Mouse (Mus musculus) testis, postnatal 10 days (tissue): ENCODE measurements around the gene Irs1.

ENCODE experiments used
- DNase-seq: peaks from one replicate; pipeline ENCODE4 v3.0.0; 2021; ENCODE audit warnings: low spot score

The Irs1 gene

GRCm38 (mm10) chr1:82288421-82288990 is 2.7 kb downstream of the Irs1 start:
- DNase-seq: no peak

- DNase-seq: peak; percentile 41
Observed at GRCm38 (mm10) chr1:82287776-82288325, 3.4 kb downstream of the Irs1 start.

- DNase-seq: peak; percentile 42
Observed at GRCm38 (mm10) chr1:82287052-82287775, 4.0 kb downstream of the Irs1 start.

- peak; percentile 42 for DNase-seq
Observed at GRCm38 (mm10) chr1:82286190-82287051, 4.8 kb downstream of the Irs1 start.

- DNase-seq: no peak
Observed at GRCm38 (mm10) chr1:82285461-82286189, 5.6 kb downstream of the Irs1 start.

- DNase-seq: no peak
Observed at GRCm38 (mm10) chr1:82284403-82284802, 6.8 kb downstream of the Irs1 start.

- DNase-seq: no peak
Observed at GRCm38 (mm10) chr1:82283901-82284301, 7.3 kb downstream of the Irs1 start.

- DNase-seq: peak; percentile 91
Observed at GRCm38 (mm10) chr1:82282992-82283611, 8.1 kb downstream of the Irs1 start.

GRCm38 (mm10) chr1:82281823-82282222 is 9.4 kb downstream of the Irs1 start:
- DNase-seq: no peak

- no peak for DNase-seq
Observed at GRCm38 (mm10) chr1:82279768-82280167, 11.4 kb downstream of the Irs1 start.

GRCm38 (mm10) chr1:82274361-82274760 is 16.9 kb downstream of the Irs1 start:
- DNase-seq: no peak

- DNase-seq: no peak
Observed at GRCm38 (mm10) chr1:82273529-82273928, 17.7 kb downstream of the Irs1 start.

- no peak for DNase-seq
Observed at GRCm38 (mm10) chr1:82272231-82272630, 19.0 kb downstream of the Irs1 start.

- no peak for DNase-seq
Observed at GRCm38 (mm10) chr1:82267547-82267946, 23.7 kb downstream of the Irs1 start.

GRCm38 (mm10) chr1:82262331-82262730 is 28.9 kb downstream of the Irs1 start:
- no peak for DNase-seq

GRCm38 (mm10) chr1:82261638-82262037 is 29.6 kb downstream of the Irs1 start:
- no peak for DNase-seq

- DNase-seq: no peak
Observed at GRCm38 (mm10) chr1:82261053-82261618, 30.1 kb downstream of the Irs1 start.

GRCm38 (mm10) chr1:82260055-82260454 is 31.2 kb downstream of the Irs1 start:
- DNase-seq: no peak

GRCm38 (mm10) chr1:82258331-82258730 is 32.9 kb downstream of the Irs1 start:
- no peak for DNase-seq

GRCm38 (mm10) chr1:82257457-82257856 is 33.8 kb downstream of the Irs1 start:
- no peak for DNase-seq
